In genomic region chr8:118034051-118034450, GRCm38 (mm10) we compare ENCODE assay signal across 13 mouse cellular contexts.
DNase-seq lines count a peak whose midpoint lies in the region; ATAC-seq lines count a peak whose summit lies in the region.
"Had no signal": no experiment of that assay in that cellular context is flagged by ENCODE, and none has a peak within 500 bp of the region (broad histone marks: within the 10 kb centered on the region; RNA-seq: fewer than 3 reads in every experiment).

No protein-coding gene starts in this region.

- no peaks in the 10 kb centered on the region for H3K9me3 ChIP-seq in heart, embryonic 11.5 days (replicated peaks; ENCODE audit: control insufficient read depth, low read length)
- no peaks in the 10 kb centered on the region for H3K9me3 ChIP-seq in hindbrain, embryonic 10.5 days
- H3K9me3 ChIP-seq in midbrain, embryonic 16.5 days (replicated peaks; ENCODE audit: control insufficient read depth, low read length, poor library complexity, severe bottlenecking), result no peaks in the 10 kb centered on the region
- H3K9me3 ChIP-seq: embryonic facial prominence, embryonic 13.5 days; liver, embryonic 12.5 days had no signal

- WGBS in heart, embryonic 11.5 days (ENCODE audit: insufficient replicate concordance), result 74% methylated on average over 13 of the region's 13 CpGs
- WGBS in hindbrain, embryonic 10.5 days, result 62% methylated on average over 13 of the region's 13 CpGs
- 20% methylated on average over 13 of the region's 13 CpGs for WGBS in midbrain, embryonic 16.5 days

- no peaks in the 10 kb centered on the region for H3K36me3 ChIP-seq in heart, embryonic 11.5 days (ENCODE audit: control insufficient read depth, insufficient read depth, low read length)
- no peaks in the 10 kb centered on the region for H3K36me3 ChIP-seq in hindbrain, embryonic 10.5 days
- no peaks in the 10 kb centered on the region for H3K36me3 ChIP-seq in midbrain, embryonic 16.5 days (ENCODE audit: control insufficient read depth, insufficient read depth, low read length)
- H3K36me3 ChIP-seq: embryonic facial prominence, embryonic 13.5 days; liver, embryonic 12.5 days had no signal

- H3K4me2 ChIP-seq in heart, embryonic 11.5 days, result no peak overlapping the region
- H3K4me2 ChIP-seq in midbrain, embryonic 16.5 days (ENCODE audit: low read length), result peak overlapping the region; percentile 37
- H3K4me2 ChIP-seq: embryonic facial prominence, embryonic 13.5 days; liver, embryonic 12.5 days had no signal

- DNase-seq in heart, adult 11 months, result peak; percentile 72
- DNase-seq in brain, embryonic 18.5 days (ENCODE audit: low read depth, low spot score), result peak; percentile 28
- no peak for DNase-seq in hindbrain, embryonic 10.5 days (ENCODE audit: low spot score)
- no peak for DNase-seq in adrenal gland, postnatal 4 days (ENCODE audit: low spot score in 2 of 2)
- DNase-seq in frontal cortex, postnatal 36 days (ENCODE audit: low spot score in 2 of 2), result no peak
- DNase-seq in right cerebral cortex, postnatal 36 days (ENCODE audit: low spot score in 2 of 2), result no peak
- DNase-seq: heart, postnatal 4 days; lung, postnatal 36 days had no signal

- no peaks in the 10 kb centered on the region for H3K4me1 ChIP-seq in heart, embryonic 11.5 days (ENCODE audit: control insufficient read depth, insufficient read depth, low read length)
- peaks cover 25% of the 10 kb centered on the region for H3K4me1 ChIP-seq in hindbrain, embryonic 10.5 days (replicated peaks)
- peaks cover 13% of the 10 kb centered on the region for H3K4me1 ChIP-seq in midbrain, embryonic 16.5 days (ENCODE audit: control insufficient read depth, insufficient read depth, low read length)
- H3K4me1 ChIP-seq: embryonic facial prominence, embryonic 13.5 days; liver, embryonic 12.5 days had no signal

- no peak for ATAC-seq in heart, embryonic 11.5 days (replicated peaks; ENCODE audit: insufficient number of reproducible peaks, low FRiP score, low TSS enrichment)
- peak; percentile 42; the same call in 1 of the 2 replicates for ATAC-seq in midbrain, embryonic 16.5 days
- ATAC-seq: liver, embryonic 12.5 days had no signal

- no peak overlapping the region for H3K9ac ChIP-seq in heart, embryonic 11.5 days (ENCODE audit: low read depth, low read length)
- H3K9ac ChIP-seq in midbrain, embryonic 16.5 days (ENCODE audit: low read depth, low read length), result peak overlapping the region; percentile 46; the same call in 1 of the 2 replicates
- H3K9ac ChIP-seq: embryonic facial prominence, embryonic 13.5 days; liver, embryonic 12.5 days had no signal

- H3K27me3 ChIP-seq in heart, embryonic 11.5 days (ENCODE audit: control insufficient read depth, insufficient read depth, low read length), result no peaks in the 10 kb centered on the region
- no peaks in the 10 kb centered on the region for H3K27me3 ChIP-seq in hindbrain, embryonic 10.5 days (ENCODE audit: insufficient read depth, poor library complexity, severe bottlenecking)
- no peaks in the 10 kb centered on the region for H3K27me3 ChIP-seq in midbrain, embryonic 16.5 days (ENCODE audit: control insufficient read depth, insufficient read depth, low read depth, low read length)
- H3K27me3 ChIP-seq: embryonic facial prominence, embryonic 13.5 days; liver, embryonic 12.5 days had no signal

- H3K4me3 ChIP-seq in heart, embryonic 11.5 days (ENCODE audit: low read depth, low read length), result no peak overlapping the region
- H3K4me3 ChIP-seq in hindbrain, embryonic 10.5 days, result no peak overlapping the region
- H3K4me3 ChIP-seq in midbrain, embryonic 16.5 days (ENCODE audit: low read depth, low read length), result no peak overlapping the region
- H3K4me3 ChIP-seq: embryonic facial prominence, embryonic 13.5 days; liver, embryonic 12.5 days had no signal

- no peak overlapping the region for H3K27ac ChIP-seq in heart, embryonic 11.5 days (ENCODE audit: low read depth, low read length)
- H3K27ac ChIP-seq in hindbrain, embryonic 10.5 days, result peak overlapping the region; percentile 23; the same call in 1 of the 2 replicates
- peak overlapping the region; percentile 74 for H3K27ac ChIP-seq in midbrain, embryonic 16.5 days (ENCODE audit: low read length)
- H3K27ac ChIP-seq: embryonic facial prominence, embryonic 13.5 days; kidney, postnatal 0 days; liver, embryonic 12.5 days had no signal

Comparison
In these comparisons a context has a peak if more than half of its experiments do, and no peak if none do; other contexts are left out.
1. DNase-seq: peak in heart, adult 11 months (single experiment) and brain, embryonic 18.5 days (single experiment); none in hindbrain, embryonic 10.5 days (single experiment), adrenal gland, postnatal 4 days (0 of 2), frontal cortex, postnatal 36 days (0 of 2) and right cerebral cortex, postnatal 36 days (0 of 2).